Mouse (Mus musculus) urinary bladder, postnatal 25 days (tissue): ENCODE results near the gene Tenm4.

Source experiments
- DNase-seq: peaks from one replicate; pipeline ENCODE4 v3.0.0; 2022; ENCODE audit warnings: low spot score

Tenm4 gene

GRCm38 (mm10) chr7:96525344-96525743 is 354.3 kb downstream of the Tenm4 start:
- no peak for DNase-seq

- no peak for DNase-seq
These were observed 359.8 kb downstream of the Tenm4 start for GRCm38 (mm10) chr7:96530571-96531426.

- DNase-seq, result no peak
These were observed 361.1 kb downstream of the Tenm4 start for GRCm38 (mm10) chr7:96531954-96532737.

- no peak for DNase-seq
These were observed 361.9 kb downstream of the Tenm4 start for GRCm38 (mm10) chr7:96532804-96533400.

- no peak for DNase-seq
These were observed 365.4 kb downstream of the Tenm4 start for GRCm38 (mm10) chr7:96536313-96536880.

- DNase-seq, result no peak
These were observed 368.4 kb downstream of the Tenm4 start for GRCm38 (mm10) chr7:96539248-96540034.

- DNase-seq, result no peak
These were observed 369.5 kb downstream of the Tenm4 start for GRCm38 (mm10) chr7:96540458-96541096.

GRCm38 (mm10) chr7:96545979-96546378 is 374.9 kb downstream of the Tenm4 start:
- no peak for DNase-seq

GRCm38 (mm10) chr7:96551809-96552208 is 380.8 kb downstream of the Tenm4 start:
- no peak for DNase-seq

GRCm38 (mm10) chr7:96552292-96552860 is 381.3 kb downstream of the Tenm4 start:
- DNase-seq, result no peak

GRCm38 (mm10) chr7:96554277-96554690 is 383.2 kb downstream of the Tenm4 start:
- peak; percentile 15 for DNase-seq

GRCm38 (mm10) chr7:96555294-96555693 is 384.2 kb downstream of the Tenm4 start:
- no peak for DNase-seq

GRCm38 (mm10) chr7:96556756-96557155 is 385.7 kb downstream of the Tenm4 start:
- DNase-seq, result no peak

GRCm38 (mm10) chr7:96562890-96563289 is 391.8 kb downstream of the Tenm4 start:
- DNase-seq, result no peak

GRCm38 (mm10) chr7:96563329-96564065 is 392.5 kb downstream of the Tenm4 start:
- no peak for DNase-seq

GRCm38 (mm10) chr7:96565806-96566205 is 394.8 kb downstream of the Tenm4 start:
- DNase-seq, result peak; percentile 47

- DNase-seq, result no peak
These were observed 395.2 kb downstream of the Tenm4 start for GRCm38 (mm10) chr7:96566260-96566659.

- DNase-seq, result no peak
These were observed 397.0 kb downstream of the Tenm4 start for GRCm38 (mm10) chr7:96568034-96568433.

- DNase-seq, result no peak
These were observed 399.9 kb downstream of the Tenm4 start for GRCm38 (mm10) chr7:96570965-96571364.

GRCm38 (mm10) chr7:96572995-96573394 is 401.9 kb downstream of the Tenm4 start:
- DNase-seq, result no peak
